Mouse (Mus musculus): ENCODE measurements around the gene Rusc2. TPM values are rescaled to one million over a fixed set of nuclear protein-coding genes. Genes with fewer than 3 reads are reported as not detected.

The Rusc2 gene
- polyA plus RNA-seq, 1 experiment from 2014 or later = 14.7 TPM

Other genes with a start within 250 kb of the Rusc2 start
- gene Atp8b5, start 114.8 kb upstream of the Rusc2 start, polyA plus RNA-seq (2015; fragmentation: Nextera tagmentation; extraction: Ambion mirVana) = 0.19 and 0.25 TPM in 2 replicates
- gene Fam166b, start 47.2 kb downstream of the Rusc2 start, polyA plus RNA-seq (2015; fragmentation: Nextera tagmentation; extraction: Ambion mirVana) = 0.16 and 0.18 TPM in 2 replicates
- gene Tesk1, start 60.0 kb downstream of the Rusc2 start, polyA plus RNA-seq (2015; fragmentation: Nextera tagmentation; extraction: Ambion mirVana) = 3.1 and 5.8 TPM in 2 replicates
- 2.1 and 5.2 TPM in 2 replicates for gene Cd72, start 72.6 kb downstream of the Rusc2 start, polyA plus RNA-seq (2015; fragmentation: Nextera tagmentation; extraction: Ambion mirVana)
- 0.10 and 1.4 TPM in 2 replicates for gene Sit1, start 101.8 kb downstream of the Rusc2 start, polyA plus RNA-seq (2015; fragmentation: Nextera tagmentation; extraction: Ambion mirVana)
- gene Ccdc107, start 110.9 kb downstream of the Rusc2 start, polyA plus RNA-seq (2015; fragmentation: Nextera tagmentation; extraction: Ambion mirVana) = 71.4 and 74.5 TPM in 2 replicates
- gene Arhgef39, start 117.7 kb downstream of the Rusc2 start, polyA plus RNA-seq (2015; fragmentation: Nextera tagmentation; extraction: Ambion mirVana) = 34.4 and 35.9 TPM in 2 replicates
- 2.3 and 2.4 TPM in 2 replicates for gene Car9, start 125.0 kb downstream of the Rusc2 start, polyA plus RNA-seq (2015; fragmentation: Nextera tagmentation; extraction: Ambion mirVana)
- 159 and 177 TPM in 2 replicates for gene Tpm2, start 141.8 kb downstream of the Rusc2 start, polyA plus RNA-seq (2015; fragmentation: Nextera tagmentation; extraction: Ambion mirVana)
- gene Creb3, start 180.4 kb downstream of the Rusc2 start, polyA plus RNA-seq (2015; fragmentation: Nextera tagmentation; extraction: Ambion mirVana) = 53.1 and 61.3 TPM in 2 replicates
- 76.3 and 77.6 TPM in 2 replicates for gene Tln1, start 180.7 kb downstream of the Rusc2 start, polyA plus RNA-seq (2015; fragmentation: Nextera tagmentation; extraction: Ambion mirVana)
- 14.6 and 22.0 TPM in 2 replicates for gene Rgp1, start 196.7 kb downstream of the Rusc2 start, polyA plus RNA-seq (2015; fragmentation: Nextera tagmentation; extraction: Ambion mirVana)
- 17.5 and 22.2 TPM in 2 replicates for gene Gba2, start 196.9 kb downstream of the Rusc2 start, polyA plus RNA-seq (2015; fragmentation: Nextera tagmentation; extraction: Ambion mirVana)
- gene Msmp, start 202.5 kb downstream of the Rusc2 start, polyA plus RNA-seq (2015; fragmentation: Nextera tagmentation; extraction: Ambion mirVana) = 0.20 and 1.5 TPM in 2 replicates
- gene Npr2, start 250.0 kb downstream of the Rusc2 start, polyA plus RNA-seq (2015; fragmentation: Nextera tagmentation; extraction: Ambion mirVana) = 6.7 and 10.8 TPM in 2 replicates

Data from heart, embryonic 15.5 days (tissue).